In the genomic region with DNA sequence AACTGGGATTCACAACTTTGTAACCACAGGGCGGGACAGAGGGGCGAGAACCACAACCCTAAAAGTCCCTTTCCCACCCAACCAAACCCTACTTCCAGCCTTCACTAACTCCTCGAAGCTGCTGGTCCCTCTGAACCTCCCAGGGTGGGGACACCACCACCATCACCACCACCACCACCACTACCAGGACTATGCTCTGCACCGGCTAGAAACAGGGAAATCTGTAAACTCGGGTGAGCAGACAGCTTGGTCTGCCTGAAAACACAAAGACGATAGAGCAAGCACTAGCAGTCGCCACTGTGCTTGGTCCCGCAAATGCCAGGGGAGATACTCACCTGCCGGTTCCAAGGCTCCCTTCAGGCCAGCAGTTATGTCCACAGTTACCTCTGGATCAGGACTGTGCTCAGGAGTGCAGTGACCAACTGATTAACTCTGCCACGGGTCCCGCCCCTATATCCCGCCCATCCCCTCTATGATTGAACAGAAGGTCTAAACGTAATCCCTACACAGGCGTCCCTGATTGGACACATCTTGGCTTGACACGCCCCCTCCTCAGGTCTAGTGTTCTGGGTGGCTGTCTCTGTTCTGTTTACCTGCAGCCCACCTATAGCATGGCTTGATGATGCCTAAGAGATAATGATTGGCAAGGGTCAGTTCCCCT, we compare ENCODE assay signal across 8 mouse cellular contexts. TPM values are rescaled to one million over a fixed set of nuclear protein-coding genes. Genes with fewer than 3 reads are reported as not detected.
DNase-seq lines count a peak whose midpoint lies in the region; ATAC-seq and TF ChIP-seq lines count a peak whose summit lies in the region.

A gene (minus strand): TSS at position 446 of the 661 bp plus-strand sequence.
A gene (minus strand): TSS at position 451 of the 661 bp plus-strand sequence.

- WGBS in large intestine, adult 2 months = 26% methylated on average over 15 of the region's 15 CpGs
- 25% methylated on average over 15 of the region's 15 CpGs for WGBS in lung, postnatal 0 days

- peak within 1 kb of the TSS; percentile 12; the same call in 1 of the 2 replicates for H3K9ac ChIP-seq in ES-Bruce4 (ENCODE audit: low read depth, poor library complexity, severe bottlenecking)
- H3K9ac ChIP-seq in lung, postnatal 0 days (replicated peaks; ENCODE audit: low read depth) = no peak within 1 kb of the TSS

- H3K27me3 ChIP-seq in ES-Bruce4 (ENCODE audit: control insufficient read depth, insufficient read depth, low read length, poor library complexity, severe bottlenecking) = no peaks in the 10 kb centered on the region
- no peaks in the 10 kb centered on the region for H3K27me3 ChIP-seq in lung, postnatal 0 days (replicated peaks; ENCODE audit: insufficient read depth, low read length)

- peak within 1 kb of the TSS; percentile 45 for H3K4me2 ChIP-seq in lung, postnatal 0 days (replicated peaks; ENCODE audit: low read depth, low read length)

- H3K9me3 ChIP-seq in ES-Bruce4 (replicated peaks; ENCODE audit: control insufficient read depth, insufficient read depth, low read length, poor library complexity, severe bottlenecking) = no peaks in the 10 kb centered on the region
- no peaks in the 10 kb centered on the region for H3K9me3 ChIP-seq in lung, postnatal 0 days (ENCODE audit: low read length)

- no peaks in the 10 kb centered on the region for H3K4me1 ChIP-seq in ES-Bruce4 (ENCODE audit: control insufficient read depth, insufficient read depth, low read length)
- H3K4me1 ChIP-seq in embryonic fibroblast, embryonic 13.5 days (ENCODE audit: control insufficient read depth, insufficient read depth, low read length) = no peaks in the 10 kb centered on the region
- H3K4me1 ChIP-seq in lung, postnatal 0 days (ENCODE audit: insufficient read depth, low read depth, low read length) = no peaks in the 10 kb centered on the region

- peak within 1 kb of the TSS; percentile 96 for H3K4me3 ChIP-seq in ES-Bruce4 (ENCODE audit: low read depth, low read length)
- H3K4me3 ChIP-seq in embryonic fibroblast, embryonic 13.5 days (ENCODE audit: insufficient read depth, low read length) = peak within 1 kb of the TSS; percentile 29
- peak within 1 kb of the TSS; percentile 20 for H3K4me3 ChIP-seq in lung, postnatal 0 days (ENCODE audit: low read depth, low read length)

- no peak for TF ChIP-seq CTCF in ES-Bruce4 (IDR thresholded peaks at IDR 0.05; ENCODE audit: low read depth, low read length)
- TF ChIP-seq CTCF in brain, embryonic 14.5 days (IDR thresholded peaks at IDR 0.05; ENCODE audit: borderline replicate concordance, extremely low read depth, insufficient read depth, insufficient read length) = no peak
- TF ChIP-seq CTCF in embryonic fibroblast, embryonic 13.5 days (IDR thresholded peaks at IDR 0.05; ENCODE audit: borderline replicate concordance, insufficient read depth, low read length) = no peak
- TF ChIP-seq CTCF in lung, postnatal 0 days (IDR thresholded peaks at IDR 0.05) = no peak

- peak; percentile 100 for ATAC-seq in hematopoietic stem cell, adult 5-6 weeks (replicated peaks in 1 of 2; ENCODE audit: insufficient read depth in 1 of 2, low FRiP score in 2 of 2, low TSS enrichment in 1 of 2, low read depth in 1 of 2, poor library complexity in 2 of 2, severe bottlenecking in 2 of 2)
- ATAC-seq in lung, postnatal 0 days = peak; percentile 100

- TF ChIP-seq POLR2A in ES-Bruce4 (IDR thresholded peaks at IDR 0.05; ENCODE audit: insufficient read depth, low read length) = peak; percentile 66
- TF ChIP-seq POLR2A in brain, embryonic 14.5 days (IDR thresholded peaks at IDR 0.05; ENCODE audit: borderline replicate concordance, extremely low read depth, insufficient read depth, insufficient read length, poor library complexity, severe bottlenecking) = peak; percentile 12; the same call in 1 of the 2 replicates
- peak; percentile 39; the same call in 1 of the 2 replicates for TF ChIP-seq POLR2A in embryonic fibroblast, embryonic 13.5 days (IDR thresholded peaks at IDR 0.05; ENCODE audit: low read depth, low read length)

- H3K27ac ChIP-seq in ES-Bruce4 (ENCODE audit: insufficient read depth, low read length) = no peak within 1 kb of the TSS
- H3K27ac ChIP-seq in embryonic fibroblast, embryonic 13.5 days (ENCODE audit: insufficient read depth, low read length) = no peak within 1 kb of the TSS
- no peak within 1 kb of the TSS for H3K27ac ChIP-seq in lung, postnatal 0 days (ENCODE audit: low read length)

- H3K36me3 ChIP-seq in ES-Bruce4 (ENCODE audit: control insufficient read depth, insufficient read depth, low read length, poor library complexity, severe bottlenecking) = no peaks in the 10 kb centered on the region
- H3K36me3 ChIP-seq in lung, postnatal 0 days (ENCODE audit: insufficient read depth, low read length) = no peaks in the 10 kb centered on the region

- TF ChIP-seq EP300 in ES-Bruce4 (IDR thresholded peaks at IDR 0.05; ENCODE audit: insufficient read depth, low read depth, low read length) = no peak
- TF ChIP-seq EP300 in lung, postnatal 0 days (IDR thresholded peaks at IDR 0.05) = no peak

- peak; percentile 94 for DNase-seq in brain, embryonic 14.5 days (ENCODE audit: low read depth)
- peak; percentile 24 for DNase-seq in large intestine, adult 2 months (ENCODE audit: low read depth, low spot score)
- DNase-seq in lung, postnatal 0 days (ENCODE audit: low spot score) = peak; percentile 78
- peak; percentile 73 for DNase-seq in retina, adult 2 months (ENCODE audit: low read depth, low spot score)
- peak; percentile 65 to 68 for DNase-seq in thymus, postnatal 36 days

RNA-seq across cellular contexts. Expression of the first gene that starts in this region (rescaled TPM):
- 1.4 TPM in 1 of 2 replicates, not detected in the other for polyA plus RNA-seq in ES-Bruce4 (2011; ENCODE audit: insufficient read depth, insufficient read length, low read depth, missing spikeins)
- polyA plus RNA-seq in brain, embryonic 14.5 days (2012; rRNA removed) = 10.1 and 13.8 TPM in 2 replicates
- 1.1 TPM in 1 of 2 replicates, not detected in the other for polyA plus RNA-seq in embryonic fibroblast, embryonic 13.5 days (2011; ENCODE audit: insufficient read length, low read depth, missing spikeins)
- 20.1 and 33.5 TPM in 2 replicates for total RNA-seq in hematopoietic stem cell, adult 5-6 weeks (2017)
- 0.84 and 0.99 TPM in 2 replicates for polyA plus RNA-seq in large intestine, adult 2 months (2012; rRNA removed)
- 0.95 TPM in 1 of 2 replicates, not detected in the other for polyA plus RNA-seq in lung, postnatal 0 days (2015; fragmentation: Nextera tagmentation; extraction: Ambion mirVana)

RNA-seq across cellular contexts. Expression of the second gene that starts in this region (rescaled TPM):
- polyA plus RNA-seq in ES-Bruce4 (2011; ENCODE audit: insufficient read depth, insufficient read length, low read depth, missing spikeins) = 38.2 and 38.7 TPM in 2 replicates
- 12.8 and 19.7 TPM in 2 replicates for polyA plus RNA-seq in brain, embryonic 14.5 days (2012; rRNA removed)
- 16.7 and 18.6 TPM in 2 replicates for polyA plus RNA-seq in embryonic fibroblast, embryonic 13.5 days (2011; ENCODE audit: insufficient read length, low read depth, missing spikeins)
- total RNA-seq in hematopoietic stem cell, adult 5-6 weeks (2017) = 13.9 and 18.6 TPM in 2 replicates
- polyA plus RNA-seq in large intestine, adult 2 months (2012; rRNA removed) = 0.63 and 1.3 TPM in 2 replicates
- 12.8 and 15.3 TPM in 2 replicates for polyA plus RNA-seq in lung, postnatal 0 days (2015; fragmentation: Nextera tagmentation; extraction: Ambion mirVana)

Comparison
In these comparisons a context has a peak if more than half of its experiments do, and no peak if none do; other contexts are left out.
1. H3K4me3 ChIP-seq: peak in every context shown above with its lines; median percentile 96 in ES-Bruce4; 29 in embryonic fibroblast, embryonic 13.5 days; 20 in lung, postnatal 0 days.
2. POLR2A ChIP-seq: peak in every context shown above with its lines; median percentile 66 in ES-Bruce4; 39 in embryonic fibroblast, embryonic 13.5 days; 12 in brain, embryonic 14.5 days.
3. DNase-seq: peak in every context shown above with its lines; median percentile 94 in brain, embryonic 14.5 days; 78 in lung, postnatal 0 days; 73 in retina, adult 2 months; 66 in thymus, postnatal 36 days; 24 in large intestine, adult 2 months.